Mouse (Mus musculus): Measurements from ENCODE around the gene Pkp3. TPM values are rescaled to one million over a fixed set of nuclear protein-coding genes. Genes with fewer than 3 reads are reported as not detected.
A peak's percentile ranks its signal among the peaks of the same experiment; 100 is the strongest.

The Pkp3 gene
- total RNA-seq, 2 experiments from 2014 or later, result 1.4 to 1.5 TPM

DNA sequence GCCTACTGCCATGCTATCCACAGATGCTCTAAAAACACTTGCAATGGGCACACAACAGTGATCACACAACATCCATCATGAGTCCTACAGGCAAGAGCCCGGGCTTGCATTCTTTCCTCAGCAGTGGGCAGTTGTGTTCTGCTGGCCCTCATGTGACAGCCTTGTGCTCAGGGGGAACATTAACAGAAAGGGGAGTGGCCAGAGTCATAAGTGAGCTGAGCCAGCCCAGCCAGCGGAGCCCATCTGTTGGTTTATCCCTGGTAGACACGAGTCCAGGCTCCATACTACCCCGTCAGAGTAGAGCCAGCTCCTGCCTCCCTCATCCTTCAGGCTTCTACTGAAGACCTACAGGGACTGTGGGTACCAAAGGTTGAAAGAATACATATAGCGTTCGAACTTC, 15.9 kb downstream of the Pkp3 start:
- DNase-seq, result no peak

DNA sequence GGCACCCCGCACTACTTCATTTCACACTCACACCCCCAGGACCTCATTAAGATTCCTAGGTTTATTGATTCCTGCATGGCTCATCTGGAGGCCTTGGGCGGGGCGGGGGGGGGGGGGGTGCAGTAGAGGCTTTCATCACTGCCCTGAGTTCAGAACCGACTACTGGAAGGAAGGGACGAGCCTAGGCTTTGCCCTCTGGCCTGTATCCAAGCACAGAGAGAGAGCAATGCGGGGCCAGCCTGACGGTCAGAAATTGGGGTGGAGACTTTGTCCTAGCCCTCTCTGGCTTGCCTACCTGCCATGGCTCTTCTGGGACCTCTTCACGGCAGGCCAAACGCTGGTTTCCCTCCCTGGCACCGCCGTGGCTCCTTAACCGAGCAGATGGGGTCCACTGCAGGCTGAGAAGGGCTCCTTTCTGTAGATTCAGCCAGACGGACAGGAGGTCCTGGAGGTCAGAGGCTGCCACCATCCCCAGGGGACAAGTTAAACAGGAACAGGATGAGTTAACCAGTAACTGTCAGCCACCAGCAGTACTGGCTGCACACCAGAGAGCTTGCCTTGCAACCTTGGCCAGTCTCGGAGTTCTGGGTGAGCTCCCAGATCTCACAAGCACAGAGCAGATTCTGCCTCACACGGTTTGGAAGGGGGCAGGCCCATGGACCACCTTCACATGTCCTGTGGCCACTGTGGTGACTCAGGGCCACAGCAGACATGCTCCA, 16.6 kb downstream of the Pkp3 start:
- no peak for DNase-seq

DNA sequence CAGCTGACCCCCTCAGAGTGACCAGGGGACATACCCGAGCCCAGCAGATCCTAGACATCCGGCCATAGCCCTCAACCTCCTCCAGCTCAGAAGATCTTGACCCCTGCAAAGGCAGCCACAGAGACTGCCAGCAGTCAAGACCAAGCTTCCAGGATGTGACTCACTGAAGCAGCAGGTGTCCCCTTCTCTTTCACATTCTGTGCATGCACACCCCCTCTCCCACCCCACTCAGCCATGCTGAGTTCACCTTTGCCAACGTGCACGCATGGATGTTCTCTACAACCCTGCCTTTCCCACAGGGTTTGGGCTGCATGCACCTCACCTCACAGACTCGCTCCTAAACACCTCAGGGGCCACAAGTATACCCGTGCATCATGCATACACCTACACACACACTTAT, 18.0 kb downstream of the Pkp3 start:
- DNase-seq, result no peak

DNA sequence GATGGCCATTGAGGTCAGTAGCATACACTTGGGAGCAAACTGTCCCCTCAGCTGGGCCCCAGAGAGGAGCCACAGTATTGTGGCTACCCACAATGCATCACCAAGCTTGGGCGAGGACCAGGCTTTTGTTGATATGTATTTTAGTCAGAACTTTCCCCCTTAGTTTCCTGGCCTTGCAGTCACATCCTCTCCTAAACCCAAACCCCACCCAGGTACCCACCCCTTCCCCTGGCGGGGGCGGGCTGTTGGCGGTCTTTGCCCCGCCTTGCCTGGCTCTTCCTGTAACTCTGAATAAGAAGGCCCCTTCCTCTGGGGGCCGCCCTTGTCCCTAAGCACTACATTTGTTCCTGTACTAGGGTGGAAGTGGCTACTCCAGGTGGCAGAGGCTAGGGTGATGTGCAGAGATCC, 18.6 kb downstream of the Pkp3 start:
- DNase-seq, result peak; percentile 67 to 81

DNA sequence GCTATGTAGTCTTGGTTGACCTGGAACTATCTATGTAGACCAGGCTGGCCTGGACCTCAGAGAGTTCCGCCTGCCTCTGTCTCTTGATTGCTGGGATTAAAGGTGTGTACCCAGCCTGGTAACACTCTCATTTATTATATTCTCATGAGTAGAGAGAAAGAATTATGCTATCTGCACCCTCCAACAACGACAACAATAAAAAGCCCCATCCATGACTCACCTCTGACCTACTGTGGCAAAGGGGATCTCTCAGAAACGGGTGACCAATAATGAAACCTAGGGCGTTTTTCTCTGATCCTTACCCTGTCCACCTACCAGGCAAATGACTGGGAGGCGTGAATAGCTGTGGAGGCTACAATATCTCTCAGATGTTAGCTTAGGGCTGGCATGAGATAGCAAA, 19.2 kb downstream of the Pkp3 start:
- DNase-seq, result no peak

DNA sequence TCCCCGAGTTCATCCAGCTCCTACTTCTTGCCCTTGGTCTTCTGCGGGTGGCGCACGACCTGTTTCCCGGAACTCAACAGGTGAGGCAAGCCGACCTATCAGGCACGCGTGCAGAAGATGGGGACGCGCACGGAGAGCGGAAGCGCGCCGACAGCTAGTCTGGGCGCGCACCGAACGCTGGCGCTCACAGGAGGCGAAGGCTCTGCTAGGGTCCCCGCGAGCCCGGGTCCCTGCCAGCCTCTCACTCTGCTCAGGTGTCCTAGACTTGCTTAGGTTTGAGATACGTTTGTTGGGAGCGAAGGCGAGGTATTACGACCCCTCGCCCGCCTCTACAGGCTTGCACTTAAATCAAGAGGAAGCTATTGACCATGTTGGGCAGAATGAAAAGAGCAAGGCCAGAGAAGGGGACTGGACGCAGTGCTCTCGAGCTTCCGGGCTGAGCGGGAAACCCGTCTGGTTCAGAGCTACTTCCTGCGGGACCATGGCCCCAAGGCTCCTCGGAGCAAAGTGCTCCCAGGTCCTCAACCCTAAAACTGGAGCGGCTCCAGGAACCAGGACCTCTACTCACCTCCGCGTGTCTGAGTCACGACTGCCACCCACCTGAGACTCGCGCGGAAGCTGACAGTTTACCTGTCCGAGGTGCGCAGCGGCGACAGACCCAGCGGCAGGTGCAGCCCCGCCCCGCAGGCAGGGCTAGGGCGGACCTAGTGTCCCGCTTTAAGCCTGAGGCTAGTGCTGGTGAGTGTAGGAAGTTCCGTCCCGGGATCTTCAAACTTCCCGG, 22.1 kb downstream of the Pkp3 start, which contains the start of gene Sigirr:
TSS of gene Sigirr (minus strand) at position 662 of the 781 bp plus-strand sequence.
- peak; percentile 30 to 45 for DNase-seq

DNA sequence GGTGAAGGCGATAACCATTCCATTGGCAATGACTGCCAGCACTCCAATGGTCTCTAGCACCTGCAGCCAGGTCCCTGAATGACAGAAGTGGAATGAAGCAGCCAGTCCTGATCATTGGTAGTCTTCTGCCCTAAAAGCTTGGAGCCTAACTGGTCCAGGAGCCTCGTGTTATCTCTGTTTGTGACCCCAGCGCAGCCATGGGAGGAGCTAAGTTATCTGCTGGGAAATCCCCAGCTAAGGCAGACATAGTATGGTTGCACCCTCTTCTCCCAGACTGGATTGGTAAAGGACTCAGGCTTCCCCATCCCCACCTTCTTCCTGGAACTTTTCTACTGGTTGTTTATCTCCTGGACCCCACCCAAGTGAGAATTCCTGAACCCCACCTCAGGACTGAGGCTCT, 25.1 kb downstream of the Pkp3 start:
- no peak for DNase-seq

DNA sequence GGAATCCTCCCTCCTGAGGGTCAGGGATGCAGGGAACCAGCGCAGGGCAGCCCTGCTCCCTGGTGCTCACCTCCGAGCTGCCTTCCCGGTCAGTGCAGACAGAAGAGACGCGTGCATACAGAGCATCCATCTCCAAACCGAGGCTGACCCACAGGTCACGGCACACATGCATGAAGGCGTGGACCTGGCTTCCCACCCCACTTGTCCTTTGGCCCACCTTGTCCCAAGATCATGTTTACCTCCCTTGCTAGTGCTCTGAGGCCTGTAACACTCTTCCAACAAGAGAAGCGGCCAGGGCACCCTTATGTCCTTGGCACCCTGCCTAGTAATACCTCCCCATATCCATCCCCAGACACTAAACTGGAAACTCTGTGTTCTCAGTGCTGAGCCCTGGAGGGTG, 37.9 kb downstream of the Pkp3 start:
- no peak for DNase-seq

DNA sequence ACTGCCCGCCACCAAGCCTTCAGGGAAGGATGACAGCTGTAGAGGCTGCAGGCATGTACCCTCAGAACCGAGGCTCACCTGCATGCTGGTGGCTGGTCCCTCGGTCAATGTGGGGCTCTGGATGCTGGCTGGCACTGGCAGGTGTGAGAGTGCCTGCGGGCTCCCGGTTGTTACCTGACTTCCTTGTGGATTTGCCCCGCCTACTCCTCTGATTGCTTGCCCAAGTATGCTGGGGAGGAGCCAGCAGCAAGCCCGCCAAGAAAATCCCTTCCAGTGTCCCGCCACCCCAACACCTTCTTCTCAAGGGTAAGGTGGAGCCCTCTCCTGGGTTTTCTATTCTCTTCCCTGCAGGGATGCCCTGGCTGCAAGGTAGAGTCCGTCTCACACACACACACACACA, 39.6 kb downstream of the Pkp3 start, which contains the start of gene Ano9:
TSS of gene Ano9 (minus strand) at position 171 of the 400 bp plus-strand sequence.
- DNase-seq, result no peak

DNA sequence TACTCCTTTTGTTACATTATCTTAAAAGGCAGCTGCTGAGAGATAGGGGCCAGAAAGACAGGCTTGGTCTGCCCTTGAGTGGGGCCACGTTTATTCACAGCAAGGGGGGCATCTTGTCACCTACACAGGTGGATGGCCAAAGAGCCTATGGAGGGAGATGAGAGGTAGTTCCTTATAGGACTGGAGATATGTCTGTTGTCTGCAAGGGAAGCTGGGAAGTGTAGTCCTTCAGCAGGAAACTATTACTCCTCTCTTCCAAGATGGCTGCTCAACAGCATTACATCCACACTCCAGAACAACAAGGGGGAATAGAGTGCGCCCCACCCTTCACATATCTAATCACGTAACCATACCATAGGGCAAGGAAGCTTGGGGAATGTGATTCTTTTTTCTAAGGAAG, 41.5 kb downstream of the Pkp3 start:
- DNase-seq, result no peak

DNA sequence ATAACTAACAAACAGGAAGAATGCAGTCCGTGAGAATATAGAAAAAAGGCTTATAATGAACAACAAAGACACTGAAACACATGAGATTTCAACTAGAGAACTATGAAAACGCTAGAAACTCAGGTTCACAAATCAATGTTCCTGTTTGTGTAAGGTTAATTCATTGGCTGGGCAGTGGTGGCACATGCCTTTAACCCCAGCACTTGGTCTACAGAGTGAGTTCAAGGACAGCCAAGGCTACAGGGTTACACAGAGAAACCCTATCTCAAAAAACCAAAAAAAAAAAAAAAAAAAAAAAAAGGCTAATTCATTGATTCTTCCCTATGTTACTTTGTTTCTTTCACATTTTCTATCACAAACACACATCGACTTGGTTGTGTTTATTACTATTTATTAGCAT, 42.6 kb downstream of the Pkp3 start:
- DNase-seq, result no peak

DNA sequence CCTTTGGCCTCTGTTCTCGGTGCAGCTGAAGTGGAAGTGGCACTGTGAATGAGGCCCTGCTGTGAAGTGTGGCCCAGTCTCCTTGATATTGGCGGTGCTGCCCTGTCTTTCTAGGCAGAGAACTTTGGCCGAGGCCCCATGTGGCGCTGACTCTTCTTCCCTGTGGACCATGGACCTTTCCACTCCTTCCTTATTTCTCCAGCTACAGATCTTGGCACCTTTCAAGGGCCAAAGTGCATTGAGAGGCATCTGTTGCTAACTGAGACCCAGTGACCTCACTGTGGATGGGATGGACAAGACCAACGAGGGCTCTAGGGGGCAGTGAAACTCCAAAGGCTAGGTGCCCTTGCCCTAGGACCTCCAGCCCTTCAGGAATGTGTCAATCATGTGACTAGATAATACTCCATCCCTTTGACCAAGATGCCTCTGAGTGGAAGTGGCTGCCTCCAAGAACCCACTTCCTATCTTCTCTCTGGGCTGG, 43.1 kb downstream of the Pkp3 start:
- DNase-seq, result peak; percentile 8 to 49

DNA sequence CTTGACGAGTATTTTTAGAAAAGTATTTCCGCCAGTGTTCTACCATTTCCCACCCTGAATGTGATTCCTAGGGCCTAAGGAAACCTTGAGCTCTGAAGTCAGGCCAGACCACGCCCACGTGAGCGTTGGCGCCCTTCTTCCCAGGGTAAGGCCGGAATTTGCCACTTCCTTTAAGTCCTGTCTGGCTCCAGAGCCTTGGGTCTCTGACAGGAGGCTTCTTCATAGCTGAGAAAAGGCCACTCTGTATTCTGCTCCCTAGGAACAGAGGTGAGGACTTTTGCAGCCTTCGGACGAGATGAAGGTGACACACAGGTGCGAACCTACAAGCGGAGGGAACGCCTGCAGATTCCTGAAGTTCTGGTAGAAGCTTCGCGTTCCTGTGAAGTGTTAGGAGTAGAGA, 44.2 kb downstream of the Pkp3 start, which contains the start of gene Ptdss2:
TSS of gene Ptdss2 (plus strand) at position 138 of the 400 bp plus-strand sequence.
- DNase-seq, result peak; percentile 61 to 65

DNA sequence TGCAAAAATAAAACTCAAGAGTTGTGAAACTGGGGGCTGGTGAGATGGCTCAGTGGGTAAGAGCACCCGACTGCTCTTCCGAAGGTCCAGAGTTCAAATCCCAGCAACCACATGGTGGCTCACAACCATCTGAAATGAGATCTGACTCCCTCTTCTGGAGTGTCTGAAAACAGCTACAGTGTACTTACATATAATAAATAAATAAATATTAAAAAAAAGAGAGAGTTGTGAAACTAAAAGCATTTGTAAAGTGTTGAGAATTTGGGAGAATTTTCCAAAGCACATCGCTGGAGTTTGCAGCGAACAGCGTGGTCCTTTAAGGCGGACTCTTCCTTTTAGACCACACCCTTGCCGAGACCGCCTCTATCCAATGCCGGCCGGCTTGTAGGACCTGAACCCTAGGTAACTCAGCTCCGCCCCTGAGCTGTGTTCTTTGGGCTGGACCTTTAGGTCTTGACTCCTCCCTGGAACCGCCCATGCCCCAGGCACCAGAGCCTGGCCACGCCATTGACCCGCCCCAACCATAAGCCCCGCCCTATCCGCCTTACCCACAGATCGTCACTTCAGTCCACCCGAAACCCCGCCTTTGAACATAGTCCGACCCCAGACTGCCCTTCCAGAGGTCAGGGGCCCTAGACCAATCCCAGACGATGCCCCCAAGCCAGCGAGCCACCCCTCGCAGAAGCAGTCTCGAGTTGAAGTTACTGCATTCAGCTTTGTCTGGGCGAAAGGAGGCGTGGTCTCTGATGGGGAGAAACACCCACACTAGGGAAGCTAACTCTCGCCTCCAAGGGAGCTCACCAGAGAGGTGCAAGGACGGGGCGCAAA, 44.9 kb downstream of the Pkp3 start:
- DNase-seq, result peak; percentile 96 to 98

DNA sequence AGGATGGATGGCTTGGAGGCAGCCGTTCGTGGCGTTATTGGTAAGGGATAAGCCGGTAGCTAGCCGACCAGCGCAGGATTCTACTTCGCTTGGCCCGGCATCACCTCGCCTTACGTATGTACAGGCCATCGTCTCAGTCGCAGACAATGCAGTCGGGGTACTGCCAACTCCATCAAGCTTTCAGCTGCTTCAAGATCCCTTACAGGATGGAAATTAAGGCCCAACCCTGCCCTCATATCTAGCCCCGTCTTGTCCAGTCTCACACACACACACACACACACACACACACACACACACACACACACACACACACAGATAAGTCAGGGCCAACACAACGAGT, 45.5 kb downstream of the Pkp3 start:
- no peak for DNase-seq

DNA sequence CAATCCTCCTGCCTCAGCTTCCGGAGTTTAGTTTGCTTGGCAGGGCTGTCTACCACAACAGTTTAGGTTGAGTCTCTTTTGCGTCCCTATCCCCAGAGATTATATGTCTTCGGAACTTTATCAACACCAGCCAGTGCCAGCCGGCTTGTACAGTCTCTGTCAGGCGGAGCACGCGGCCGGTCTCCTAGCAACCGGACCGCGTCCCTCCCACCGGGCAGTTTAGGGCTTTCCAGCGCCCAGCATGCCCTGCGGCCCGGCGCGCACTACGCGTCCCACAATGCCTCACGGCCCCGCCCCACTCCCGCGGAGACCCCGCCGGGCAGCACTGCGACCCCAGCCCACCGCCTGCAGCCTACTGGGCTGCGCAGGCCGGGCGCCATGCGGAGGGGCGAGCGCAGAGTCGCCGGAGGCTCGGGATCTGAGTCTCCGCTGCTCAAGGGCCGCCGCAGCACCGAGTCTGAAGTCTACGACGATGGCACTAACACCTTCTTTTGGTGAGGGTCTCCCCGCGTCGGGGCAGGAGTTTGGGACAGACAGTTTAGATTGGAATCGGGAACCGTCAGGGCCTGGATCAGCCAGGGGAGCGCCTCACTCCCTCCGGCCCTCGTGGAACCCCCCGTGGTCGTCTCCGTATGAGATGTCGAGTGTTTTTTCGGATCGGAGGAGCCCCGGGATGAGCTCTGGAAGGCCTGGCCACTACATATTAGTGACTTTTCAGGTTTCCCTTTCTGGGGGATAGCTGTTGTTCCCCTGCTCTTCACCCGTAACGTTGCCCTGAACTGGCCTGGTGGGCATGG, 53.2 kb downstream of the Pkp3 start:
- DNase-seq, result peak; percentile 94 to 96

DNA sequence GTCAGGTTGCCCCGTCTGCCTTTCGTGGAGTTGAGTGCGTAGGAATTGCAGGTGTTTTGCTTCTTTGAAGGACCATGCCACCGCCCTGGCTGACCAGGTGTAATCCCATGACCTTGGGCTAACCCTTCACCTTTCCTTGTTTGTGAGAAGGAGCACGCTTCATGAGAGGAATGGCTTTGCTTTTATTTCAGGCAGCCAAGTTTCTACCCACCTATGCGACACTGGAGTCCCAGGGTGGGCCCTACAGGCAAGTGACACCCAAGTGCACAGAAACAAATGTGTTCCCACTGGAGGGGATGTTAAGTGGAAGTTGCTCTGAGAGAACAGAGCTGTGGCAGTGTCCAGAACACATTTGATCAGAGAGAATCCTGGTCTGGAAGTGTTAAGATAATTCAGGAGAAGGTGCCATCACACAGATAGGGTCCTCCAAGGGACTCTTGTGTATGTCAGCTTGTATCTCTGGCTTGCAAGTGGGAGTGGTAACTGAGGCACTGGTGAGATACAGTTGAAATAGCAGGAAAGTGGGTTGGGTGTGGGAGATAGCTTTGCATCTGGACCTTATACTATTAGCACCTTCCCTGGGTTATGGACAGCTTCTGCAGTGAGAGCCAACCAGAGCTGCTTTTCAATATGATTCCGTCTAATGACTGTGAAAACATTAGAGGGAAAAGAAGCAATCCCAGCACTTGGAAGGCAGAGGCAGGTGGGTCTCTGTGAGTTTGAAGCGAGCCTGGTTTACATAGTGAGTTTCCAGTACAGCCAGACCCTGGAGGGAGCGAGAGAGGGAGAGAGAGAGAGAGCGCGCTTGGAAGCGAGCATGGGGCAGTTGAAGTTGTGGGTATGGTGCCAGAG, 54.1 kb downstream of the Pkp3 start:
- DNase-seq, result no peak
